Mouse (Mus musculus): ENCODE measurements around the gene Dact1.

Dact1 gene

GRCm38 (mm10) chr12:71309581-71310067 lies at the start of gene Dact1:
Dact1 (plus strand) TSS chr12:71309884.
- peak; percentile 16 for DNase-seq (ENCODE audit: low spot score)

DNA sequence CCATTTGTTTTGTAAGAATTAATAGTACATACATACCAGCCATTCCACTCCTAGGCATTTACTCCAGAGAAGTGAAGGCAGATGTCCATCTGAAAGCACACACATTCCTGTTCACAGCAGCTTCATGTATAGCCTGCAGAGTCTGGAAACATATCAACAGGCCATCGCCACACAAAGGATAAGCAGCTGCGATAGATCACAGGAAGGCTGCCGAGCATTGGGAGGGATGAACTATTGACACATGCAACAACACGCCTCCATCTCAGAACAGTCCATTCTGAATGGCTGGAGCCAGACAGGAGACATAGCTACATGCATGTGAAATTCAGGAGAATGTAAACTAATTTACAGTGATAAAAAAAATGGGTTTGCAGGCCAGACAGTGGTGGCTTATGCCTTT lies 45.5 kb upstream of the Dact1 start:
- DNase-seq (ENCODE audit: low spot score), result no peak

- no peak for DNase-seq (ENCODE audit: low spot score)
Measured at GRCm38 (mm10) chr12:71269367-71269766, 40.3 kb upstream of the Dact1 start.

DNA sequence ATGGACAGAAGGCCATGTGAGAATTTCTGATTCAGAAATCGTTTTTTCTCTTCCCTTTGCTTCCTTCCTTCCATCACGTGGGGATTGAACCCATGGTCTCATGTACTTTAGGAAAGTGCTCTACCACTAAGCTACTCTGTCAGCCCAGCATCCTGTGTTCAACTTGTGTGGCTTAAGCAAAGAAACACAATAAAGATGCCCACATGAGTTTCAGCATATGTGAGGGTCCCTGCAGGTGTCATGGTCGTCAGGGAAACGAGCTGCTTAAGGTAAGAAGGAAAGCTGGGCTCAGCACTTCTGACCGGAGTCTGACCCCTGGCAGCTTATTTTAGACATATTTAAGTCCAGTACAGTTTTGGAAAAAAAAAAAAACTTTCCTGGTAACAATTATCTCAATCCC lies 38.6 kb upstream of the Dact1 start:
- no peak for DNase-seq (ENCODE audit: low spot score)

DNA sequence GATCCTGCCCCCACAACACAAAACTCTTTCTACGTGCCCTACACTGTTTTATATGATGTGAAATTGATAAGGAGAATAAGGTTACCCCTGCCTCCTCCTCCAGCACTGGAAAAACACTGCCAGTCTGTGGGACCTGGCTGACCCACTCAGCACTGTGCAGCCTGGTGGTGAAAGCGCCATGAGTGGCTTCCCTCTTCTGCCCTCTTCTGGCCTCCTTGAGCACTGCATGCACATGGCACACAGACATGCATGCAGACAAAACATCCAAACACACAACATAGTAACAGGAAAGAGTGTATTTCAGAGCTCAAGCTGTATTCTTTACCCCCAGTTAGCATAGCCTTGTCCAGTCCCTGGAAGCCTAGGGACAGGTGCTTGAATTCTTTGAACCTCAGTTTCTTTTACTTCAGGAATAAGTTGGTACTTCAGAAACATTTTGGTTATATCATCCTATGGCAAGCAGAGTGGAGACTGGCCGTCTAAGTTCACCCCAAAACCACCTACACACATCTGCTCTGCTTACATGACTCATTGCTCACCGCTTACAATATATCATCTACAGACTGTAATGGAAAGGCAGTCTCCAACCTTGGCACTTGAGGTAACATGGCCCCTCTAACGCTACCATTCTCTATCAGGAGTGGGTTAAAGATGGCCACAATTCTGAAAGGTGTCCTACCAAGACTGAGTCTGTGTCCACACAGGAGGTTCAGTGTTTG lies 35.0 kb upstream of the Dact1 start:
- DNase-seq (ENCODE audit: low spot score), result no peak

DNA sequence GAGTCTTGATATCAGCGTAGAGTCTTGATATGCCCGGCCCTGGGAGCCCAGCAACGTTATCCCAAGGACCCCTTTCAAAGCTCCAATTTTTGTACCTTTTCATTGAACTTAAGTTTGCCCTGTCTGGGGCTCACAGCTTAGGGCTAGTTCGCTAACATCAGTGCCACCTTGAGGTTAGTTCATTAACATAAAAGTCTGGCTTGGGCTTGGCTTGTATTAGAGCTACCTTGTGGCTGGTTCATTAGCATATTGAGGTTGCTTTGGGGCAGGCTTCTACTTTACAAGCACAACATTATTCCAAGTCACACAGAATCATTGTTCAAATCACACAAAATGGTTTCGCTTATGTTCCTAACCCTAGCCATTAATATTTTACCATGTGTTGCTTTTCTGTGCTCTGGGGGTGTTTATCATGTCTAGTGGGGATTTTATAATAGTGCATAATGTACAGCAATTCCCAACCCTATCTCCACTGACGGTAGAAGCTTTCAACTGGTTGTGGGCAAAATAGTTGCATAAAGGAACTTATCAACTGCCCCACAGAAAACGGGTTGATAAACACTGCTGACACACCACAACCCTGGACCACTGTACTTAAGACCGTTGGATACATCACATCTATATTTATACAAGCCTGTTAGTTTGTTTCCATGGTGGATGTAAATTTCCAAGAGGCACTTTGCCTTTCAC lies 33.6 kb upstream of the Dact1 start:
- DNase-seq (ENCODE audit: low spot score), result no peak

GRCm38 (mm10) chr12:71279521-71280262 lies 30.0 kb upstream of the Dact1 start:
- DNase-seq (ENCODE audit: low spot score), result no peak

DNA sequence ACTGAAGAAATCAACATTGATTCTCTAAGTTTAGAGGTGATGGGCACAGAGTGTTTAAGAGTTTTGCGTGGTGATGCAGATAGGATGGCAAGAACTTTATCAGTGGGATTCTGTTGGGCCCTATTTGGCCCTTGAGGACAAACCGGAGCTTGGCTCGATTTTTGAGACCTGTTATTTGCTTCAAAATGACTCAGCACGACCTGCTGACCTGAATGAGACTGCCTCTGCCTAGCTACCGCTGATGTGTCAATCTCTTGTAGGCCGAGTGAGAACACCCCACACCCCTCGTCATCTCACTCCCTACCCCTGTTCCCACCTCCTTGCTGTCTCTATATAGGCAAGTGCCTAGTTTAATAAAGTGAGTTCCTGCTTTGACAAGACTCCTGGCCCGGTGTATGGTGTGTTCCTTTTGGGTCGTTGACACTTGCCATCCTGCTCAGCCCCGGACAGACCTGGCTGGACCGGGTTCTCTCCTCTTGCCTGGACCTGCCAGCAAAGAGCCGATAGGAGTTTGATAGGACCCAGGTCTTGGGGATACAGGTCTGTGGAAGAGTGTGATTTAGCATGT lies 28.4 kb upstream of the Dact1 start:
- no peak for DNase-seq (ENCODE audit: low spot score)

GRCm38 (mm10) chr12:71285399-71285798 lies 24.3 kb upstream of the Dact1 start:
- DNase-seq (ENCODE audit: low spot score), result no peak

GRCm38 (mm10) chr12:71290460-71290859 lies 19.2 kb upstream of the Dact1 start:
- DNase-seq (ENCODE audit: low spot score), result no peak

DNA sequence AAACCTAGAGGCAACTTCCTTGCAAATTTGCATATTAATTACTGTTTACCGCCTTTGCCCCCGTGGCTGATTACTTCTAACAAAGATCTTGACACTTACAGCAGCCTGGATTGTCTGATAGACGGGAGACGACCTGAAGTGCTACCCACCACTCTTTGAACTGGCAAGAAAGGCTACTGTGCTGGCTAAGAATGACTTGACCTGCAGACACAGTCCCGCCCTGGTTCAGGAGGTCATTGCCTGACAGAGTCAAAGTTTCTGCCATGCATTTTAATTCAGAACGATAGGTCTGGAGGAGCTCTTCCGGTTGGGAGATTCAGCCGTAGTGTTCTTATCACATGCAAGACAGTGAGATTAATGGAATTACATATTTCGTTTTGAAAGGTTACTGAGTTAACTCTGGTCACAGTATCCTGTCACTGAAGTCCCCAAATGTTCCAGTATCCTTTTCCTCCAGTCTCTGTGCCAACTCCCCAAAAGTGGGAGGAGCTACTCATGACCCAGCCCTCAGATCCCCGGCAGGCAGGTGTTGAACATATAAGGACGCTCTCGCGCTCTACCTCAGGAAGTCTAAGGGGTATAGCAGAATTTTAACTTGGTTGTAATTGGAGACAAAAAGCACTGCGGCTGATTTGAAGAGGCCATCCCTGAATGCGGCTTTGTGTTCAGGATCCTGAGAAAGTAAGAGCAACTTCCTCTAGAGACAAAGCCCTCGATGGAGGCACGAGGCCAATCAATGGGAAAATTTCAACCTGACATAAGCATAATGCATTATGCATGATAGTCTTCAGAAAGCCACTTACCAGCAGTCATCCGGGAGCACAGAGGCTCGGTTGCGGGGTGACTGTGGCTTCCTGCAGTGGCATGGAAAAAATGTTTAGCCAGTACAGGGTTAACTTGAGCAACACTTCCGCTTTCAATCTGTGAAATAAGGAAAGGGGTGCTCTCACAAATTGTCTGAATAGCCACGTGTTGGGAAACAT lies 15.4 kb upstream of the Dact1 start:
- DNase-seq (ENCODE audit: low spot score), result no peak

GRCm38 (mm10) chr12:71296849-71297535 lies 12.7 kb upstream of the Dact1 start:
- DNase-seq (ENCODE audit: low spot score), result no peak

- DNase-seq (ENCODE audit: low spot score), result no peak
Measured at GRCm38 (mm10) chr12:71310068-71310931, 616 bp downstream of the Dact1 start.

- DNase-seq (ENCODE audit: low spot score), result no peak
Measured at GRCm38 (mm10) chr12:71311237-71311887, 1.7 kb downstream of the Dact1 start.

DNA sequence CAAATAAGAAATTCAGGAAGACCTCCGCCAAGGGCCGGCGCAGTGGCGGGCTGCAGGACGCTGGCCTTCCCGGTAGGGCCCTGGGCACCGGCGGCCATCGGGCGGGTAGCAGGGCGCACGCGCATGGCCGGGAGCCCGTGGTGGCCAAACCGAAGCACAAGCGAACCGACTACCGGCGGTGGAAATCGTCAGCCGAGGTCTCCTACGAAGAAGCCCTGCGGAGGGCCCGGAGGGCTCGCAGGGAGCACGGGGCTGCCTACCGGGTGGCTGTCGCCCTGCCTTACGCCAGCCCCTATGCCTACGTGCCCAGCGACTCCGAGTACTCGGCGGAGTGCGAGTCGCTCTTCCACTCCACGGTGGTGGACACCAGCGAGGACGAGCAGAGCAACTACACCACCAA lies 8.6 kb downstream of the Dact1 start:
- no peak for DNase-seq (ENCODE audit: low spot score)

- DNase-seq (ENCODE audit: low spot score), result no peak
Measured at GRCm38 (mm10) chr12:71319536-71319935, 9.9 kb downstream of the Dact1 start.

DNA sequence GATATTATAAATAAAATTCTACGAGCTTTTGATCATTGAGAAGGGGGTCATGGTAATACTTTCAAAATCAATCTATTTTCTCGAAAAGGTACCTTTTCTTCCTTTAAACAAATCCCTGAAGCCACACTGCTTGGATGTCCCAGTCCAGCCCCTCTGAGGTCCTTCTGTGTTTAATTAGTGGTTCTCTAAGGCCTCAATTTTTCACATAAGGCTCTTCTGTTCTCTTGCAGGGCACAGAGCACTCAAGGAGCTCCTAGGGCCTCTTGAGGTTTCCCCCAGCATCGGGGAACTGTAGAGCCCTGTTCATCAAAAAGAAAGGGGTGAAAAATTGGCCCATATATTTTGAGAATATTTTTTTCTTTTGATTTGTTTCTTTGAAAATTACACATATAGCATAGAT lies 23.0 kb downstream of the Dact1 start:
- no peak for DNase-seq (ENCODE audit: low spot score)

DNA sequence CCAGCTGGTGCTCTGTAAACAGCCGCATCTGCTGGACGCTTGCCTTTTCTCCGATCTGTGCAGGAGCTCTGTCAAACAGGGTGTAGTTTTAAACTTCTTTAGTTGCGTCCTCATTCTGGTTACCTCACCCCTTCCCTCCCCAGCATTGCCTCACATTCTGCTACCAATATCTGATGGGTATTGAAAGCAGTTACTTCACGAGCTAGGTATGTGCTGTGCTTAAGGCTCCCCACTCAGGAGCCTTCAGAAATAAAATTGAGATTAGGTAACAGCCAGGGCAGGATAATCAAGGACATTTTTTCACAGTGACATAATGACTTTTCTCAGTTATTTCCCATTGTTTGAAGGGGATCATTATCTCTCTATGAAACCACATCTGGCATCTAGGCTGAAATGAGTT lies 23.9 kb downstream of the Dact1 start:
- no peak for DNase-seq (ENCODE audit: low spot score)

GRCm38 (mm10) chr12:71337025-71337582 lies 27.4 kb downstream of the Dact1 start:
- no peak for DNase-seq (ENCODE audit: low spot score)

Measured in urinary bladder, postnatal 10 days (tissue).